ENCODE assay signal across 8 mouse cellular contexts in the genomic region with DNA sequence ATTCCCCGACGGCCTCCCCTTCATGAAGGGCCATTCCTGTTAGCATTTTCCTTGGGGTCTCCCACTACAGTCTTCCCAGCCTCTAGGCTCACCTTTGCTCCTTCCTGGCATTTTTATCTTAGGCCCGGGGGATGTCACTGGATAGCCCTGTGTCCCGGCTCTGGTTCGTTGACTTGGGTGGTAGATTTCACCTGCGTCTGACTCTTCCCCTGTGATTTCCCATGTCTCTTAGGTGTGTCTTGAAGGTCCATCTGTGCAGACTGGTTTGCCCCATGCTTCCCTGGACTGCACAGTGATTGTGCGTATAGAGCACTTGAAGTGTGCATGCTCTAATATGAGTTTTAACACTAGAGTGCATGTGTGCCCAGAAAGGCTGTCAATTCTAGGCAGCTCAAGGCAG. TPM values are rescaled to one million over a fixed set of nuclear protein-coding genes. Genes with fewer than 3 reads are reported as not detected.
DNase-seq lines count a peak whose midpoint lies in the region; ATAC-seq and TF ChIP-seq lines count a peak whose summit lies in the region.

No protein-coding gene starts in this region.

- TF ChIP-seq CTCF in MEL (IDR thresholded peaks at IDR 0.05 in 2 of 3, conservative IDR thresholded peaks at IDR 0.05 in 1 of 3; ENCODE audit: control insufficient read depth in 1 of 3, insufficient read depth in 1 of 3, low read depth in 2 of 3, low read length in 3 of 3, poor library complexity in 1 of 3, severe bottlenecking in 1 of 3), result no peak
- TF ChIP-seq CTCF in olfactory bulb, adult 2 months (IDR thresholded peaks at IDR 0.05; ENCODE audit: insufficient read depth, low read depth, low read length), result no peak

- H3K9me3 ChIP-seq in MEL (replicated peaks; ENCODE audit: insufficient read depth, low read length), result no peaks in the 10 kb centered on the region
- H3K9me3 ChIP-seq in heart, embryonic 14.5 days (ENCODE audit: control insufficient read depth, low read length), result no peaks in the 10 kb centered on the region
- H3K9me3 ChIP-seq in limb, embryonic 11.5 days (ENCODE audit: control insufficient read depth, low read length), result no peaks in the 10 kb centered on the region

- TF ChIP-seq RAD21 in MEL (IDR thresholded peaks at IDR 0.05; ENCODE audit: low read depth, low read length), result no peak

- H3K27me3 ChIP-seq in MEL (ENCODE audit: control insufficient read depth in 1 of 2, insufficient read depth in 2 of 2, low read length in 2 of 2), result no peaks in the 10 kb centered on the region
- no peaks in the 10 kb centered on the region for H3K27me3 ChIP-seq in heart, embryonic 14.5 days (ENCODE audit: control insufficient read depth, insufficient read depth, low read length)
- H3K27me3 ChIP-seq in limb, embryonic 11.5 days (ENCODE audit: control insufficient read depth, insufficient read depth, low read length), result no peaks in the 10 kb centered on the region

- WGBS in heart, embryonic 14.5 days, result 30% methylated on average over 7 of the region's 7 CpGs
- 55% methylated on average over 7 of the region's 7 CpGs for WGBS in limb, embryonic 11.5 days
- WGBS in olfactory bulb, adult 2 months, result 47% methylated on average over 7 of the region's 7 CpGs

- no peak for TF ChIP-seq EP300 in MEL (IDR thresholded peaks at IDR 0.05; ENCODE audit: low read depth in 1 of 2, low read length in 2 of 2)

- no peak for TF ChIP-seq POLR2A in MEL (IDR thresholded peaks at IDR 0.05; ENCODE audit: control insufficient read depth in 1 of 2, insufficient read depth in 1 of 2, low read depth in 1 of 2, low read length in 2 of 2, poor library complexity in 1 of 2)
- TF ChIP-seq POLR2A in olfactory bulb, adult 2 months (IDR thresholded peaks at IDR 0.05; ENCODE audit: insufficient read depth, low read depth, low read length), result no peak

- peak overlapping the region; percentile 11; the same call in 1 of the 2 replicates for H3K27ac ChIP-seq in MEL (ENCODE audit: control insufficient read depth, low read depth, low read length)
- no peak overlapping the region for H3K27ac ChIP-seq in heart, embryonic 14.5 days (replicated peaks in 1 of 2; ENCODE audit: control insufficient read depth in 1 of 2, insufficient read depth in 1 of 2, low read depth in 2 of 2, low read length in 2 of 2)
- H3K27ac ChIP-seq in limb, embryonic 11.5 days (replicated peaks; ENCODE audit: low read depth, low read length), result no peak overlapping the region
- no peak overlapping the region for H3K27ac ChIP-seq in olfactory bulb, adult 2 months (ENCODE audit: insufficient read depth, low read depth, low read length)

- peaks cover 20% of the 10 kb centered on the region for H3K79me2 ChIP-seq in MEL (ENCODE audit: control insufficient read depth, insufficient read depth, low read length, poor library complexity)

- H3K4me1 ChIP-seq in MEL (ENCODE audit: control insufficient read depth in 1 of 2, insufficient read depth in 2 of 2, low read length in 2 of 2), result peaks cover 3 to 7% of the 10 kb centered on the region in 2 experiments
- H3K4me1 ChIP-seq in heart, embryonic 14.5 days (ENCODE audit: control insufficient read depth in 2 of 2, insufficient read depth in 2 of 2, low read length in 2 of 2), result peaks cover 5 to 26% of the 10 kb centered on the region in 2 experiments; a peak in 3 of 4 replicates
- H3K4me1 ChIP-seq in limb, embryonic 11.5 days (ENCODE audit: control insufficient read depth, insufficient read depth, low read length), result 0 out of 2 replicates have a peak, but pooled peaks cover 3% of the 10 kb centered on the region
- H3K4me1 ChIP-seq in olfactory bulb, adult 2 months (ENCODE audit: control insufficient read depth, insufficient read depth, low read length), result peaks cover 4% of the 10 kb centered on the region

- H3K36me3 ChIP-seq in MEL (ENCODE audit: control insufficient read depth in 1 of 2, insufficient read depth in 2 of 2, low read length in 2 of 2), result peaks cover 0 to 16% of the 10 kb centered on the region in 2 experiments; a peak in 2 of 4 replicates
- no peaks in the 10 kb centered on the region for H3K36me3 ChIP-seq in heart, embryonic 14.5 days (ENCODE audit: control insufficient read depth, insufficient read depth, low read length)
- no peaks in the 10 kb centered on the region for H3K36me3 ChIP-seq in limb, embryonic 11.5 days (ENCODE audit: control insufficient read depth, insufficient read depth, low read length)

- H3K9ac ChIP-seq in MEL (ENCODE audit: control insufficient read depth, low read depth, low read length, poor library complexity, severe bottlenecking), result peak overlapping the region; percentile 84
- H3K9ac ChIP-seq in heart, embryonic 14.5 days (ENCODE audit: low read length), result peak overlapping the region; percentile 89
- peak overlapping the region; percentile 22; the same call in 1 of the 2 replicates for H3K9ac ChIP-seq in limb, embryonic 11.5 days (ENCODE audit: low read length)

- no peak for ATAC-seq in heart, embryonic 14.5 days (ENCODE audit: insufficient number of reproducible peaks, insufficient read depth, low FRiP score, low read depth)
- ATAC-seq in limb, embryonic 11.5 days (ENCODE audit: insufficient number of reproducible peaks, low FRiP score, low TSS enrichment, low read depth), result no peak
- no peak for ATAC-seq in granulocyte monocyte progenitor cell, adult 5-6 weeks (replicated peaks; ENCODE audit: poor library complexity, severe bottlenecking)

- H3K4me2 ChIP-seq in heart, embryonic 14.5 days (ENCODE audit: low read length), result peak overlapping the region; percentile 77
- peak overlapping the region; percentile 75 for H3K4me2 ChIP-seq in limb, embryonic 11.5 days (ENCODE audit: low read depth, severe bottlenecking)

- peak overlapping the region; percentile 82 to 89 for H3K4me3 ChIP-seq in MEL (ENCODE audit: control insufficient read depth in 1 of 2, insufficient read depth in 1 of 2, low read depth in 2 of 2, low read length in 2 of 2)
- H3K4me3 ChIP-seq in heart, embryonic 14.5 days (ENCODE audit: control insufficient read depth in 1 of 2, insufficient read depth in 1 of 2, low read depth in 1 of 2, low read length in 2 of 2), result peak overlapping the region; percentile 74 to 92
- H3K4me3 ChIP-seq in limb, embryonic 11.5 days (ENCODE audit: low read depth, low read length), result peak overlapping the region; percentile 82
- peak overlapping the region; percentile 62 for H3K4me3 ChIP-seq in olfactory bulb, adult 2 months (ENCODE audit: insufficient read depth, low read depth, low read length)

- intact Hi-C loops in gastrocnemius, postnatal 36 days (cut with DNase I), result no loop called here

- DNase-seq in gastrocnemius, adult 18-20 months (ENCODE audit: low spot score), result peak; percentile 4
- no peak for DNase-seq in gastrocnemius, postnatal 36 days
- DNase-seq in MEL (ENCODE audit: low read depth, low spot score), result peak; percentile 28
- DNase-seq in limb, embryonic 11.5 days (ENCODE audit: low spot score), result no peak
- no peak for DNase-seq in spleen, postnatal 4 days (ENCODE audit: low spot score in 2 of 2)

TF ChIP-seq in MEL, 35 proteins besides CTCF, POLR2A, EP300 and RAD21 (continues in another document):
- no peak for TF ChIP-seq KAT2A (conservative IDR thresholded peaks at IDR 0.05; ENCODE audit: low read depth, low read length)
- no peak for TF ChIP-seq TBP (IDR thresholded peaks at IDR 0.05; ENCODE audit: low read depth, low read length)
- no peak for TF ChIP-seq ZMIZ1 (IDR thresholded peaks at IDR 0.05; ENCODE audit: low read depth, low read length)
- no peak for TF ChIP-seq MAZ (IDR thresholded peaks at IDR 0.05; ENCODE audit: low read depth, low read length)
- no peak for TF ChIP-seq MYC (IDR thresholded peaks at IDR 0.05; ENCODE audit: low read depth, low read length)
- no peak for TF ChIP-seq HCFC1 (IDR thresholded peaks at IDR 0.05; ENCODE audit: low read depth, low read length)
- no peak for TF ChIP-seq CHD2 (IDR thresholded peaks at IDR 0.05; ENCODE audit: low read length)
- TF ChIP-seq ZKSCAN1 (IDR thresholded peaks at IDR 0.05; ENCODE audit: low read depth, low read length), result no peak
- TF ChIP-seq USF1 (IDR thresholded peaks at IDR 0.05; ENCODE audit: low read depth, low read length), result no peak
- TF ChIP-seq MAFK (IDR thresholded peaks at IDR 0.05; ENCODE audit: borderline replicate concordance, low read depth, low read length), result no peak
- TF ChIP-seq SIN3A (IDR thresholded peaks at IDR 0.05; ENCODE audit: low read length), result no peak
- no peak for TF ChIP-seq SMC3 (IDR thresholded peaks at IDR 0.05; ENCODE audit: low read depth, low read length)
- no peak for TF ChIP-seq RCOR1 (IDR thresholded peaks at IDR 0.05; ENCODE audit: low read depth, low read length)
- TF ChIP-seq CHD1 (IDR thresholded peaks at IDR 0.05; ENCODE audit: low read depth, low read length), result no peak
- TF ChIP-seq TCF12 (IDR thresholded peaks at IDR 0.05; ENCODE audit: low read depth, low read length), result no peak

RNA-seq across cellular contexts. Expression of gene Lonp2, which starts 1.1 kb away (rescaled TPM):
- 10 to 100 TPM; 61.9 to 70.3 TPM for total RNA-seq in gastrocnemius, adult 18-20 months (2021)
- 10 to 100 TPM; 46.8 to 48.9 TPM for total RNA-seq in gastrocnemius, postnatal 36 days (2021)
- total RNA-seq in MEL (2012; rRNA removed), result 26.6 and 27.2 TPM in 2 replicates
- 10 to 100 TPM in 1 of 2 experiments, not detected in 1; 31.2 TPM for polyA plus RNA-seq in MEL (2012; ENCODE audit: insufficient read depth in 1 of 2, insufficient read length in 2 of 2, low read depth in 1 of 2, low replicate concordance in 2 of 2, missing spikeins in 1 of 2)
- 55.0 and 58.9 TPM in 2 replicates for polyA plus RNA-seq in heart, embryonic 14.5 days (2014; fragmentation: Nextera tagmentation; extraction: Ambion mirVana)
- 51.0 and 51.4 TPM in 2 replicates for polyA plus RNA-seq in limb, embryonic 11.5 days (2014; fragmentation: Nextera tagmentation; extraction: Ambion mirVana)
- polyA plus RNA-seq in olfactory bulb, adult 2 months (2012; ENCODE audit: insufficient read depth, insufficient read length, low replicate concordance, missing spikeins), result 163 TPM in 1 of 2 replicates, not detected in the other
- 29.4 and 31.9 TPM in 2 replicates for total RNA-seq in granulocyte monocyte progenitor cell, adult 5-6 weeks (2014; fragmentation: Nextera tagmentation)
- 41.1 and 44.9 TPM in 2 replicates for total RNA-seq in granulocyte monocyte progenitor cell, adult 5-6 weeks (2017)

RNA-seq across cellular contexts. Expression of gene Abcc12, which starts 44.4 kb away (rescaled TPM):
- not detected for total RNA-seq in gastrocnemius, adult 18-20 months (2021)
- under 1 TPM in 1 of 2 experiments, not detected in 1; 0.05 TPM for total RNA-seq in gastrocnemius, postnatal 36 days (2021)
- total RNA-seq in MEL (2012; rRNA removed), result not detected in 2 replicates
- polyA plus RNA-seq in MEL (2012; ENCODE audit: insufficient read depth in 1 of 2, insufficient read length in 2 of 2, low read depth in 1 of 2, low replicate concordance in 2 of 2, missing spikeins in 1 of 2), result not detected
- polyA plus RNA-seq in heart, embryonic 14.5 days (2014; fragmentation: Nextera tagmentation; extraction: Ambion mirVana), result not detected in 2 replicates
- polyA plus RNA-seq in limb, embryonic 11.5 days (2014; fragmentation: Nextera tagmentation; extraction: Ambion mirVana), result 0.07 TPM in 1 of 2 replicates, not detected in the other
- not detected in 2 replicates for polyA plus RNA-seq in olfactory bulb, adult 2 months (2012; ENCODE audit: insufficient read depth, insufficient read length, low replicate concordance, missing spikeins)
- total RNA-seq in granulocyte monocyte progenitor cell, adult 5-6 weeks (2014; fragmentation: Nextera tagmentation), result not detected in 2 replicates
- total RNA-seq in granulocyte monocyte progenitor cell, adult 5-6 weeks (2017), result not detected in 2 replicates

Comparison
In these comparisons a context has a peak if more than half of its experiments do, and no peak if none do; other contexts are left out.
1. DNase-seq: peak in gastrocnemius, adult 18-20 months (single experiment) and MEL (single experiment); none in gastrocnemius, postnatal 36 days (0 of 2), limb, embryonic 11.5 days (single experiment) and spleen, postnatal 4 days (0 of 2).
2. H3K9ac ChIP-seq: peak in every context shown above with its lines; median percentile 89 in heart, embryonic 14.5 days; 84 in MEL; 22 in limb, embryonic 11.5 days.
3. Peak in every context shown above with its lines, with median percentiles within 50 percentile points of each other: H3K4me3 ChIP-seq.